Mouse (Mus musculus) urinary bladder, postnatal 10 days (tissue): ENCODE measurements around the gene Plekhg5.

Source experiments
- DNase-seq: peaks from one replicate; pipeline ENCODE4 v3.0.0; 2022; ENCODE audit warnings: low spot score

Gene Plekhg5

DNA sequence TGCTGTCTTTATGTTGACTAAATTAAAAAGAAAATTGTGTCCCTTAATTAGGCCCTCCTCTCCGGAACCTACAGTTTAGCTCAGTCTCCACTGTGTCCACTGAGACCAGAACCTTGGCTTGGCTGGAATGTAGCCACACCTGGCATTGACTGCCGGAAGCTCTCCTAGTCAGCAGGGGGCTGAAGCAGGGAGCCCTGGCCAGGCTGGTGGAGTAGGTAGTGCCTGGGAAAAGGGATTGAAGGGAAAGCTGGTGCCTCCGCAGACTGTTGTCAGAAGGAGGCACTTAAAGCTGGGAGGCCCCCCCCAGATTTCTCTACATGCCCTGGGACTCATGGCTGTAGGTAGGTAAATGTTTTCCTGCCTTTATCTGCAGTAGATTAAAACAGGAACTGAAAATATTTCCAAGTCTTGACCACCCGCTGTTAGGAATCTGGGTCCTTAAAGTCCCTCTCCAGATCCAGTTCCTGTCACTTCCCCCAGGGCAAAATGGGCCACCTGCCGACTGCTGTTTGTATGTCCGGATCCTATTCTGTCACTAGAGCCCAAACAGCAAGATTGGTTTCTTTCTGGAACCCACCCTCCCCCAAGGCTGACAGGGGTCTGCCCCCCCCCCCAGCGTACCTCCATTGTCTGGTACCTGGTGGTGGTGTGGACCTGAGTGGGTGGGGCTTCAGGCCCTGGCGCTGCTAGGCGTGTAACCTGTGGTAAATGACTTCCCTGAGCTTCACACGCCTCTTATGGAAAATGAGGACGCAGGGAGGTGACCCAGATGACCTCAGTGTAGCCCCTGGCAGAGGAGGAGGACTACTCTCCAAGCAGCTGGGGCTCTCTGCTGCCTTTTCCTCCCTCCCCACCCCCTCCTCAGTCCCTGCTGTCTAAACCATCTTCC is 25.9 kb downstream of the Plekhg5 start:
- no peak for DNase-seq

DNA sequence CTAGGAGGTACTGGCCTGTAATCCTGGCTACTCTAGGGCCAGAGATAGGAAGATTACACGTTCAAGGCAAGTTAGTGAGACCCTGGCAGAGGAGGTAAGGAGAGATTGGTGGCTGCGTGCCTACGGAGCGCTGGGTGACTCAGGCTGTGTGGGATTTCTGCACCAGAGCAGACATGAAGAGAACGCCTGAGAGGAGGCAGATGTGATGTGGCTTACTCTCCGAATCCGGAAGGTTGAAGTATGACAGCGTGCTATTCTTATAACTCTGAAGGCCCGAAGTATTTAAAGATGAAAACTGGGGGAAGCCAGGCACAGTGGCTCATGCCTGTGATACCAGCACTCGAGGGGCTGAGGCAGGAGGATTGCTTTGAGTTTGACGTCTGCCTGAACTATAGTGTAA is 28.2 kb downstream of the Plekhg5 start:
- no peak for DNase-seq

DNA sequence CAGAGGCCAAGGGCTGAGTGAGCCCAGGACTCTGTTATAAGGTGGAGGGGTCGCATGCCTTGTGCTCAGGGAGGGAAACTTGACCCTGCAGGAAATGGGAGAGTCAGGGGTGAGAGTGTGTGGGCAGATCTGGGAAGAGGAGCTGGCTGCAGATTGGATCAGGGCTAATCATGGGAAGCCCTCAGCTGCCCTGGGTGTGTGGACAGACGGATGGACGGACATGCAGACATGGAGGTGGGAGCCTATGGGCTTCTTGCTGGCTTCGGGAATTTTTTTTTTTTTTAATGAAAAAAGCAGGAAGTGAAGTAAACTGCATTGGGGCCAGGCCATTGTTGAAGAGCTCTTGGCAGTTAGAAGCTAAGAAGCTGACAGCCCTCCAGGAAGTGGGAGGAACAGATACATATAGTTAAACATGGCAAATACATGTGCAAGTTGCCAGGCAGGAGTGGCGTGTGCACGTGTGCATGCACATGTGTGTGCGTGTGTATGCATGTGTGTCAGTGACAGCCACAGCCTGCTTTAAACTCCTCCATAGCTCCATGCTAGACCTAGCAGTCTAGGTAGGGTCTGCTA is 28.9 kb downstream of the Plekhg5 start:
- DNase-seq, result no peak

DNA sequence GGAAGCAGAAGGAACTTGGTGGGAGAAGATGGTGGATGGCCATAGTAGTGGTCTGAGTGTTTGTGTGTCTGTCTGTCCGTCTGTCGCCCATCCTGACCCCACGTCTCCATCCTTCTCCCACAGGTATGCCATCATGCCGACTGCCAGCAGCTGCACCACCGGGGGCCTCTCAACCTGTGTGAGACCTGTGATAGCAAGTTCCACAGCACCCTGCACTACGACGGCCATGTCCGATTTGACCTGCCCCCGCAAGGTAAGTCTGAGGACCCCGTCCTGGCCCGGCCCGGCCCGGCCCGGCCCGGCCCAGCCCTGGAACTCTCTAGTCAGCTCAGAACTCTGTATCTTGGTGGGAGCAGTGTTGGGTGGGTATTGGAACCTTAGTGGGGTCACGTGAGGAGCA is 29.6 kb downstream of the Plekhg5 start:
- DNase-seq, result no peak

DNA sequence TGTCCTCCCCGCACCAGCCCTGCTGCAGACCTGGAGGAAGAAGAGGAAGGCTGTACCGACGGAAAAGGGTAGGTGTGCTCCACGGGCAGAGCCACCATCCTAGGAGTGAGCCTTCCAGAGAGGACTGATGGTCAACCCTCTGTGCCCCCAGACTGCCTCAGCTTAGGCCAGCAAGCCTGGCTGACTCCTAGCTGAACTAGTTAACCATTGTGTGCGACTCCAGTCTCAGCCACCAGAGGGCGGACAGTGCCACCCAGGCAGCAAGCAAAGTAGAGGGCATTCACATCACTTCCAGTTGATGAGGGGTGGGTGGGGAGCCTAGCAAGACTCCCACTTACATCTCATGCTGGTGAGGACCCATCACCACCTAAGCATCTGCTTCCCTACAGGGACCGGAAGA is 30.7 kb downstream of the Plekhg5 start:
- no peak for DNase-seq

DNA sequence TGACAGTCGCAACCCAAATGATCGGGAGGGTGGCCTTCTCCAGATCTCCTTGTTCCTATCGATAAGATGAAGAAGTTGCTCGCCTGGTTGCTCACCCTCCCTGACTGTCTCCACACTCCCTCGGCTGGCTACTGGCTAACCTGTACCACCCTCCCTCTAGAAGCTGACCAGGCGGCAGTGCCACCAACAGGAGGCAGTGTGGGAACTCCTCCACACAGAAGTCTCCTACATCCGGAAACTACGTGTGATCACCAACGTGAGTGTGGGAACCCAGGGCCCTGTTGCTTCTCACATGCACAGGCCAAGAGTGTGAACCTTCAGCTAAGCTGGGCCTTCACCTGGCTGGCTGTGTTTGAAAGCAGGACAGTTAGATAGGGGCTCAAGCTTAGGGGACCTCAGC is 34.4 kb downstream of the Plekhg5 start:
- DNase-seq, result no peak

DNA sequence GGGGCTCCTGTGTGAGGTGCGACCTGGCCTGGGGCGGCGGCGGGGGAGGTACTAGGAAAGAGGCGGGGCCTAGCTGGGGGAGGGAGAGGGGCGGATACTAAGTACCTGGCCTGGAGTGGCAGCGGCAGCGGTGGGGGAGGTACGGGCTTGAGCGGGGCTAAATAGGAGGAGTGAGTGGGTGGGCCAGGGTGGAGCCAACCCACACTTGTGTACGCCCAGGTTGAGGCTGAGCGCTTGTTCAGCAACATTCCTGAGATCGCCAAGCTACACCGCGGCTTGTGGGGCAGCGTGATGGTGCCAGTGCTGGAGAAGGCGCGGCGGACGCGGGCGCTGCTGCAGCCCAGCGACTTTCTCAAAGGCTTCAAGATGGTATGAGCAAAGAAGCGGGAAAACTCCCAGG is 35.2 kb downstream of the Plekhg5 start:
- DNase-seq, result peak; percentile 48

DNA sequence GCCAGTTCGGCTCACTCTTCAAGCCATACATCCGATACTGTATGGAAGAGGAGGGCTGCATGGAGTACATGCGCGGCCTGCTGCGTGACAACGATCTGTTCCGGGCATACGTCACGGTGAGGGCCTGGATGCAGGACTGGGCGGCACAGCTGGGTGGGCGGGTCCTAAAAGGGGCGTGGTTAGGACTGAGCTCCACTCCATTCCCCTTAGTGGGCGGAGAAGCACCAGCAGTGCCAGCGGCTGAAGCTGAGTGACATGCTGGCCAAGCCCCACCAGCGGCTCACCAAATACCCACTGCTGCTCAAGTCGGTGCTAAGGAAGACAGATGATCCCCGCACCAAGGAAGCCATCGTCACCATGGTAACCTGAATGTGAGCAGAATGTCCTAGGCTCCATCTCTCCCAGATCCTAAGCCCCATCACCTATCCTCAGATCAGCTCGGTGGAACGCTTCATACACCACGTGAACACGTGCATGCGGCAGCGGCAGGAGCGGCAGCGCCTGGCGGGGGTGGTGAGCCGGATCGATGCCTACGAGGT is 35.7 kb downstream of the Plekhg5 start:
- DNase-seq, result peak; percentile 47

DNA sequence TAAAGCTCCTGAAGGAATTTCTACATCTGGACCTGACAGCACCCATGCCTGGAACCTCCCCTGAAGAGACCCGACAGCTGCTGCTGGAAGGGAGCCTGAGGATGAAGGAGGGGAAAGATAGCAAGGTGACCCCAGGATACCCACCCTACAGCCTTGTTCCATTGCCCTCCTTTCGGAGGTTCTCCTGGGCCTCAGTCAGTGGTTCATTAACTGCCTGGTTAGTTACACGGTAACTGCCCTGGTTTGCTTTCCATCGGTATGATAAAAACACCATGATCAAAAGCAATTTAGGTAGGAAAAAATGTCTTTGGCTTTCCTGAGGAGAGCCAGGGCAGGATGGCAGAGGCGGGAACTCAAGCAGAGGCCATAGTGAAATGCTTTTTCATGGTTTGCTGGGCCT is 36.4 kb downstream of the Plekhg5 start:
- DNase-seq, result no peak

DNA sequence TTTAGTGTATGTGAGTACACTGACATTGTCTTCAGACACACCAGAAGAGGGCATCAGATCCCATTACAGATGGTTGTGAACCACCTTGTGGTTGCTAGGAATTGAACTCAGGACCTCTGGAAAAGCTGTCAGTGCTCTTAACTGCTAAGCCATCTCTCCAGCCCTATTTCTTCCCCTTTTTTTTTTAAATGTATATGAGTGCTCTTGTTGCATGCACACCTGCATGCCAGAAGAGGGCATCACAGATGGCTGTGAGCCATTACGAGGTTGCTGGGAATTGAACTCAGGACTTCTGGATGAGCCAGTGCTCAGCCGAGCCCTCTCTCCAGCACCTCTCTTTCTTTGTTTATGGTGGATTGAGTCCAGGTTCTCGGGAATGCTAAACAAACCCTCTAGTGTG is 37.2 kb downstream of the Plekhg5 start:
- DNase-seq, result no peak

DNA sequence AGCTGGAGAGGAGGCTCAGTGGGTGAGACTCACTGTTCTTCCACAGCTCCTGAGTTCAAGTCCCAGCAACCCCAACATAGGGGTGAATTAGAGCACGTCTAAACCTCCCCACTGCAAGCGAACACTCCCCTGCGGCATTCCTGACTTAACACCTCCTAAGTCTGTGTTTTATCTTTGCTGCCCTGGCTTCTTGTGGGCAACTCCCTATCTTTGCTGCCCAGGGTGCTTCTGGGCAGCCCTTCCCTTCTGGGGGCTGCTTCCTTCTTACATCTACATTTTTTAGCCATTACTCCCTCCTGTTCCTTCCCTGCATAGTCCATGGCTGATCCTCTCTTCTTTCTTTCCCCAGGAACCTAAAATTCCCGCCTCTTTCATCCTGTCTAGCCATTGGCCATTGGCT is 38.4 kb downstream of the Plekhg5 start:
- no peak for DNase-seq

DNA sequence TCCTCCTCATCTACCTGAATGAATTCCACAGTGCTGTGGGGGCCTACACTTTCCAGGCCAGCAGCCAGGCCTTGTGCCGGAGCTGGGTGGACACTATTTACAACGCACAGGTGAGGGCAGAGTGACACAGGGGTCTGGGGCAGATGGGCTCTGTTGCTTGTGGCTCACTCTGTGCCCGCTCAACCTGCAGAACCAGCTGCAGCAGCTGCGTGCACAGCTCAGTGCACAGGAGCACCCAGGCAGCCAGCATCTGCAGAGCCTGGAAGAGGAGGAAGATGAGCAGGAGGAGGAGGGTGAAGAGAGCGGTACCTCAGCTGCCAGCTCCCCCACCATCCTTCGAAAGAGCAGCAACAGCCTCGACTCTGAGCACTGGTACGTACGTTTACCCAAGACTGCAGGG is 40.0 kb downstream of the Plekhg5 start:
- DNase-seq, result no peak

DNA sequence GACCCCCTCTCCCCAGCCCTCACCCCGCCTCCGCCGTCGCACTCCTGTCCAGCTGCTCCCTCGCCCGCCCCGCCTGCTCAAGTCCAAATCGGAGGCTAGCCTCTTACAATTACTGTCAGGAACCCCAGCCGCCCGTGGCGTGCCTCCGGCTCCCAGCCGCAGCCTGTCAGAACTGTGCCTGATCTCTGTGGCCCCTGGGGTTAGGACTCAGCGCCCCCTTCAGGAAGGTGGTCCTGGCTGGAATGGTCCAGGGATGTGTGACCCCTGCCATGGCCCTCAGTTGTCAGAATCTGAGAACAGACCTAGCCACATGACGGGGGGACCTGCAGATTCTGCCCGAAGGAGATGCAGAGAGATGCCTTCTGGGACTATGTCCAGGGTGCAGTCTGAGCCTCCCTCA is 41.8 kb downstream of the Plekhg5 start:
- no peak for DNase-seq

DNA sequence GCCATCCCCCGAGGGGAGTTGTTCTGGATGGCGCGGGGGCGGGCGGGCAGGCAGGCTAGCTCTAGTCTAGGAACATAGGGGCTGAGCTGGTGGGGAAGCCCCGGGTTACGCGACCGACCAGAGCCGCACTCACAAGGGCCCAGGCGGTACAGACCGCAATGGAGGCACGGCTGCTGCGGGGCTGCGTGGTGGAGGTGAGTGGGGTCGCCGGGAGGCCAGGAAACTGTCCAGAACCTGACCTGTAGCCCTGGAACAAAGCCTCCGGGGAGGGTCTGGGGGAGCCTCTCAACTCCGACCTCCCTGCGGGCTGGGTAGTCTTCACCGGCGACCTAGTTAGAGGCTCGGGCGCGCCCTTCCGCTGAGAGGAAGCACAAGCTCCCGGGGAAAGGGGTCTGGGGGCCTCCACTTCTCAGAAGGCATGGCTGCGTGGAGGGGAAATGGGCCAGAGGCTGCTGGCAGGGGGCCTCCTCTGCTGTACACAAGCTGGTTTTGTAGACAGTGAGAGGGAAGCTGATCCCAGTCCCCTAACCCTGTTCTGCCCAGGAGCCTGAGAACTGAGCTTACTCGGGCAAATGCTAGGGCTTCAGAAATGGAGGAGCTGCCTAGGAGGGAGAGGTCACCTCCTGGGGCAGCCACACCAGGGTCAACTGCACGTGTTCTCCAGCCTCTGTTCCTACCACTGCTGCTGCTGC is 43.8 kb downstream of the Plekhg5 start, which contains the start of gene Tnfrsf25:
Tnfrsf25 (plus strand) TSS at position 14 of the 692 bp plus-strand sequence.
- no peak for DNase-seq

DNA sequence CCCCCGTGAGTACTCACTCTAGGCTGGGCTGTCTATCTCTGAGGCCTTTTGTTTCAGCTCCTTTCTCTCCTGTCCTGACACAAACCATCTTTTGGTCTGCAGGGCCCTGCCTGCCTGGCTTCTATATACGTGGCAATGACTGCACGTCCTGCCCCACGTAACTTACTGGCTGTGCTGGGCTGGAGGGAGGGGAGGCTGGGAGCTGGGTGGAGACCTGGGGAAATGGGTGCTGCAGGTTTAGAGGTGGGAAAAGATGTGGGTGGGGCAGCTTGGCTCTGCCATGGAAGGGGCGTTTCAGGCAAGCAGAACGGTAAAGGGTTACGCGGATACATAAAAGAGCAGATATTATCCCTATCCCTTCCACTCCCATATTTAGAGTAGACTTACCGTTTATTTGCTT is 45.2 kb downstream of the Plekhg5 start:
- DNase-seq, result no peak

DNA sequence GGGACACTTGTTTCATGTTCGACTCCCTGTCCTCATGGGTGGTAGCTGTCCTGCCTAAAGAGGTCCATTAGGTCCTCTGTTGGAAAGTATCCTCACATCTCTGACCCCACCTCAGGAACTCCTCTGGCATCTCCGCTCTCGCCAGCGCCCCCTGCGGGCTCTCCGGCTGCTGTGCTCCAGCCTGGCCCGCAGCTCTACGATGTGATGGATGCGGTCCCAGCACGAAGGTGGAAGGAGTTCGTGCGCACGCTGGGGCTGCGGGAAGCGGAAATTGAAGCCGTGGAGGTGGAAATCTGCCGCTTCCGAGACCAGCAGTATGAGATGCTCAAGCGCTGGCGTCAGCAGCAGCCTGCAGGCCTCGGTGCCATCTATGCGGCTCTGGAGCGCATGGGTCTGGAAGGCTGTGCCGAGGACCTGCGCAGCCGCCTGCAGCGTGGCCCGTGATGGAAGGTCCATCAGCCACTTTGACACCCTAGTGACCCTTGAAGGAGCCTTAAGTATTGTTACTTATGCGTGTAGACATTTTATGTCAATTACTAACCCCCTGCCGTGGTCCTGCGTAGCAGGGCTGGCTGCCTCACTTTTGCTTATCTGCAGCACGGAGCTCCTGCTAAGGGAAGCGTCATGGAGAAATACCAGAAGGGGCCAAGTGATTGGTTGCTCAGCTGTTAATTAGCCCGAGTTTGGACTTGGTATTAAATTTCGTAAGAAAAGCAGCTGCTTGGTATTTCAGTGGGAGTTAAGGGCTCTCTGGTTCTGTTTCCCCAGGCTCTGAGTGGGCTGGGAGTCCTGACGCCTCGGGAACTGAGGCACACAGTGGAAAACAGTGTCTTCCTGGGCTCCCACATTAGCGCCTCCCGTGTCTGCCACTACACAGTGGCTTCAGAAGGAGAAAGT is 47.3 kb downstream of the Plekhg5 start:
- no peak for DNase-seq

DNA sequence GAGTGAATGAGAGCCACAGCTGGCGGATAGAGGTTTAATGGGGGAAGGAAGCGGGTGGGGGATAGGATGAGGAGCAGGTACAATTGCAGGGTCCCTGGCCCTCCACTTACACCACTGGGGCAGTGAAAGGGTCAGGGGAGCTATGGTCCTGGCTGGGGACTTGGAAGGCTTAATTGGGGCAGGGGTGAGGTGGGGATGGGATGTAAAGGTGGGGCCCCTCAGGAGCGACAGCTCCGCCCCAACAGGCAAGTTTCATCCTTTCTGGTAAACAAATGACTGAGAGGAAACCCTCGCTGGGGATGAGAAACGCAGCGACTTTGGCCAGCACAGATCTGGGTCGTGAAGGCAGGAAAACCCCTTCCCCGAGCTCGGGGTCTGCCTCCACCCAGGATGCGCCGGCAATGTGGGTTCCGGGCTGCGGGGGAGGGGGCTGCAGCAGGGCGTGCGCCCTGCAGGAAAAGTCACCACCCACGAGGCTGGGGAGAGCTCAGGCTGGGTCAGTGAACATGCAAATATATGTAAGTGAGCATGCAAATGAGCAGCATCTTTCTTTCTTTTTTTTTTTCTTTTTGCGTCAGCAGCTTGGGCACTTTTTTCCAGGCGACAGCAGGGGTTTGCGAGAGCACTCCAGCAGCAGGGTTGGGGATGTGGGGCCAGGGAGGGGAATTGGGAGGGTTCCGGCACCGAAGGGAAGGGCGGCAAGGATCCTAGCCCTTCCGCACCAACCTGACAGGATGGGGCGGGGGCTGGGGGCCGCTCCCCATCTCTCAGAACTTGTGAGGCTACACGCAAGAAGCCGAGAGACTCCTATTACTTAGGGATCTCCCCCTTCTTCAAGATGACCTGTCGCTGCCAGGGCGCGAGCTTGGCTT is 48.2 kb downstream of the Plekhg5 start:
- DNase-seq, result no peak

DNA sequence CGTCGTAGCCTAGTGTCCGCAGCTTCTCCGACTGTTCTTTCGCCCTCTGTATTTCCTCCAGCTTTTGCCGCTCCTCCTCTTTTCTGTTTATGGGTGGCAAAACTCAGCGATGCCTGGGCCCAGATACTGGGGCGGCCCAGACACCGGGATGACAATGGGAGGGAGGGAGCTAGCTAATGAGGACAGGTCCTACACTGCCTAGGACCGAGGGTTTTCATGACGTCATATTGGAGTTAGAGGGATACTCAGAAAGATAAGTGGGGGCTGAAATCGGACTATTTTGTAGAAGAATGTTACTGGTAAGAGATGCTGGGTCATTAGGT is 48.8 kb downstream of the Plekhg5 start:
- DNase-seq, result no peak

DNA sequence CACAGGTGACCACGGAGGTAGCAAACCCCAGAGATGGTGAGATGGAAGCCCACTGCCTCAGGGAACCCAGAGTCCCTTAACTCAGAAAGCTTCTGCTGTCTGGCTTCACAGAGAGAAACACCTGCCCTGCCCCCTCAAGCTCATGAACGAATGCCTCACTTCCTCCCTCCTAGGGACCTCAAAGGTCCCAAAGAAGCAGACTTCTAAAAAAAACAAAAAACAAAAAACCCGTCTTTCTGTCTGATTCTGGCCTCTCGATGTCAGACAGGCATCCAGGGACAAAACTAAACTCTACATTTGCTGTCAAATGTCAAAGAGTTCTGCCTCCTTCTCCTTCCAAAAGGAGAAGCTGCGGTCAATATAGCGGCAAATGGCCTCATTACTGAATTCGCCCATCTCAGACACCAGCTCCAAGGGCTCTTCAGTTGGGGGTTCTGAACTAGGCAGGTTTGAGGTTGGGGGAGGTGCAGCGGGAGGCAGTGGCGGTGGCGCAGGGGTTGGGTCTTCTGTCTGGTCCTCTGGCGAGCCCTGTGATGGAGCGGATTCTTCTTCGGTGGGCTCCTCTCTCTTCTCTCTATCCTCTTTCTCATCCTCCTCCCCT is 52.2 kb downstream of the Plekhg5 start:
- no peak for DNase-seq

DNA sequence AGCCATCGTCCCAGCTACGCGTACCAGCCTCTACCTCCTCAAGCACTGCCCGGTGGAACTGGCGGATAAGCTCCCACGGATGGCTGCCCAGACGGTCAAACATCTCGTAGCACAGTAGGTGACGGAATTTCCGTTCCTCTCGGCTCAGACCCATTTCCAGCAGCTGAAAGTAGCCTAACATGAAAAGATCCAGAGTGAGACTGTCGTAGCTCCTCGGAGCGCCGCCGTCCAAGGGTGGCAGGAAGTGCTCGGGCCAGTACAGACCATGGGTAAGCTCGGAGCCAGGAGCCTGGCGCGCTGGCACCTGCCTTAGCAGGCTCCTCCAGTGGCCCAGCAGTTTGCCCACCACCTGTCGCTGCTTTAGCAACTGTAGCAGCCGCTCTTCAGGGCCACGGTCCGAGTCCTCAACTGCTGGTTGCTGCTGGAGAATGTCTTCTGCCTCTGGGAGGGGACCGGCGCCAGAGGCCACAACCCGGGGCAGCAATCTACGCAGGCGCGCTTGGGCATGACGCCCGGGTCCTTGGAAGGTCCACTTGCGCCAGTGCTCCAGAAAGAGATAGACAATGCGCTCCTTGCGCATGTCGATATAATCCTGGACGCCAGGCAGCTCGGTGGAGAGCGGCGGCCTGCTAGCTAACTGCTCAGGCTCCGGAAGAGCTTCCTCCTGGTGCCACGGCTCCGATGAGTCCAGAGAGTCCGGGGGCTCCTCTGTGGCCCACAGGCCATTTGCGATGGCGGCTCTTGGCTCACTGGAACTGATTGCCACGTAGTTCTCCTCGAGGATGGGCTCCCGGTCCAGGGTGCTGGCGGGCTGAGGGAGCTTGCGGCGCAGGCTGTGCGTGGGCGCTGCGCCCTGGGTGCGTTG is 53.1 kb downstream of the Plekhg5 start:
- no peak for DNase-seq
